Mouse (Mus musculus) CH12.LX (cell line): ENCODE results near the gene Gm128.

ENCODE experiments used
- CTCF ChIP-seq, 2 experiments: IDR thresholded peaks in 1 of 2; conservative IDR thresholded peaks in 1 of 2; 2 replicates each; pipeline ENCODE4 v1.5.1; 2011 to 2012; ENCODE audit warnings: low read depth in 2 of 2, low read length in 2 of 2, improper control_type of control experiment in 1 of 2, inconsistent platforms in 1 of 2, mild to moderate bottlenecking in 1 of 2, moderate library complexity in 1 of 2
- EP300 ChIP-seq: IDR thresholded peaks from 2 replicates; pipeline ENCODE4 v1.6.1; 2011; ENCODE audit warnings: low read length, improper control_type of control experiment

DNA sequence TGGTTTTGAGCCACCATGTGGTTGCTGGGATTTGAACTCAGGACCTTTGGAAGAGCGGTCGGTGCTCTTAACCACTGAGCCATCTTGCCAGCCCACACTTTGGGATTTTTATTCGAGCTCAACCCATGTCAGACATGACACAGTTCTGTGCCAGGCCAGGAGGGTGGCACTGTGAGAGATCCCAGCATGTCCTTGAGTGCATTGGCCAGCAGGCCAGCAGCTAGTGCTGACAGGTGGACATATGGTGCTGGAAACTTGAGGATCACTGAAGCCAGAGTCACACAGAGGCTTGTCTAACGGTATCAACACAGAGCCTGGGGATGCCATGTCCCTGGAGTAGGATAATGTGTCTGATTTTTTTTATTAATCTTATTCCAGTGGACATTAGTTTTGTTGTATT is 48.0 kb upstream of the Gm128 start:
- TF ChIP-seq EP300 (no peak), CTCF (conservative IDR thresholded peaks at IDR 0.05 in 1 of 2, IDR thresholded peaks at IDR 0.05 in 1 of 2; ENCODE audit: low read depth in 2 of 2, low read length in 2 of 2) (no peak)
